Mouse (Mus musculus) forebrain, embryonic 12.5 days (tissue): Measurements from ENCODE around the gene Prss12. TPM values are rescaled to one million over a fixed set of nuclear protein-coding genes. Genes with fewer than 3 reads are reported as not detected.

Experiments
- ATAC-seq: fragments of 200-750 bp; cut with Nextera tagmentation; 2 replicates; pipeline ENCODE4 v1.8.0; 2017; ENCODE audit warnings: moderate TSS enrichment; ENCODE audit not compliant: low FRiP score
- H3K27ac ChIP-seq: fragments of 300-500 bp; sonication (generic); 2 replicates; pipeline ENCODE4 v1.5.1; 2016; ENCODE audit warnings: mild to moderate bottlenecking
- H3K27me3 ChIP-seq: fragments of 300-500 bp; sonication (generic); 2 replicates; pipeline ENCODE4 v1.6.1; 2016; ENCODE audit warnings: mild to moderate bottlenecking
- H3K36me3 ChIP-seq: fragments of 300-500 bp; sonication (generic); replicated peaks from 2 replicates; pipeline ENCODE4 v1.6.1; 2016; ENCODE audit warnings: mild to moderate bottlenecking
- H3K4me1 ChIP-seq: fragments of 300-500 bp; sonication (generic); 2 replicates; pipeline ENCODE4 v1.6.1; 2016
- H3K4me2 ChIP-seq: fragments of 300-500 bp; sonication (generic); 2 replicates; pipeline ENCODE4 v1.6.1; 2016; ENCODE audit warnings: mild to moderate bottlenecking, moderate library complexity
- H3K4me3 ChIP-seq: fragments of 300-500 bp; sonication (generic); replicated peaks from 2 replicates; pipeline ENCODE4 v1.5.1; 2016; ENCODE audit warnings: mild to moderate bottlenecking
- H3K9ac ChIP-seq: fragments of 300-500 bp; sonication (generic); 2 replicates; pipeline ENCODE4 v1.6.1; 2016; ENCODE audit warnings: mild to moderate bottlenecking
- H3K9me3 ChIP-seq: fragments of 300-500 bp; sonication (generic); 2 replicates; pipeline ENCODE4 v1.6.1; 2016
- WGBS: fragments of 180-500 bp; shearing (Covaris S2); methylation state at CpG from one replicate; pipeline ENCODE4 v1.1.7; 2016; 5-methylcytosine and 5-hydroxymethylcytosine counted together
- polyA plus RNA-seq: library from polyadenylated mRNA; unstranded; fragments of >200 nt; fragmentation: Nextera tagmentation; extraction: Ambion mirVana; gene quantifications from 2 replicates; pipeline ENCODE4 v1.2.1, GENCODE M21; 2016

Prss12 gene
- polyA plus RNA-seq, 1 experiment from 2014 or later = 3.1 TPM

- Histone ChIP-seq H3K9ac (no peak overlapping the region), H3K36me3 (no peaks in the 10 kb centered on the region), H3K27ac (no peak overlapping the region), H3K4me3 (no peak overlapping the region), H3K27me3 (no peaks in the 10 kb centered on the region), H3K4me2 (no peak overlapping the region), H3K4me1 (peaks cover 4% of the 10 kb centered on the region; the same call in 1 of the 2 replicates), H3K9me3 (no peaks in the 10 kb centered on the region)
- WGBS = 53% methylated on average over 5 of the region's 5 CpGs
- ATAC-seq = peak; percentile 48; the same call in 1 of the 2 replicates
These were observed 68.2 kb downstream of the Prss12 start for GRCm38 (mm10) chr3:123514886-123515285.

GRCm38 (mm10) chr3:123515600-123516359 is 69.1 kb downstream of the Prss12 start:
- Histone ChIP-seq H3K9me3 (no peaks in the 10 kb centered on the region), H3K4me1 (peaks cover 3% of the 10 kb centered on the region; the same call in 1 of the 2 replicates), H3K4me2 (no peak overlapping the region), H3K4me3 (no peak overlapping the region), H3K36me3 (no peaks in the 10 kb centered on the region), H3K9ac (no peak overlapping the region), H3K27me3 (no peaks in the 10 kb centered on the region), H3K27ac (no peak overlapping the region)
- peak; percentile 59; the same call in 1 of the 2 replicates for ATAC-seq
- WGBS = 26% methylated on average over 5 of the region's 5 CpGs

GRCm38 (mm10) chr3:123516784-123517183 is 70.1 kb downstream of the Prss12 start:
- Histone ChIP-seq H3K9me3 (no peaks in the 10 kb centered on the region), H3K27me3 (no peaks in the 10 kb centered on the region), H3K27ac (no peak overlapping the region), H3K4me2 (no peak overlapping the region), H3K4me1 (peaks cover 3% of the 10 kb centered on the region; the same call in 1 of the 2 replicates), H3K4me3 (no peak overlapping the region), H3K36me3 (no peaks in the 10 kb centered on the region), H3K9ac (no peak overlapping the region)
- 36% methylated on average over 4 of the region's 4 CpGs for WGBS
- ATAC-seq = peak; percentile 34; the same call in 1 of the 2 replicates

GRCm38 (mm10) chr3:123526313-123527067 is 79.8 kb downstream of the Prss12 start:
- Histone ChIP-seq H3K4me2 (no peak overlapping the region), H3K9me3 (no peaks in the 10 kb centered on the region), H3K4me3 (no peak overlapping the region), H3K36me3 (no peaks in the 10 kb centered on the region), H3K9ac (no peak overlapping the region), H3K4me1 (peaks cover 3% of the 10 kb centered on the region; the same call in 1 of the 2 replicates), H3K27ac (no peak overlapping the region), H3K27me3 (no peaks in the 10 kb centered on the region)
- 55% methylated on average over 11 of the region's 11 CpGs for whole genome bisulfite sequencing
- ATAC-seq = peak; percentile 55; the same call in 1 of the 2 replicates

GRCm38 (mm10) chr3:123527806-123528507 is 81.2 kb downstream of the Prss12 start:
- Histone ChIP-seq H3K9me3 (no peaks in the 10 kb centered on the region), H3K27ac (no peak overlapping the region), H3K4me1 (peaks cover 3% of the 10 kb centered on the region; the same call in 1 of the 2 replicates), H3K9ac (no peak overlapping the region), H3K4me3 (no peak overlapping the region), H3K27me3 (no peaks in the 10 kb centered on the region), H3K4me2 (no peak overlapping the region), H3K36me3 (no peaks in the 10 kb centered on the region)
- ATAC-seq = no peak
- WGBS = 85% methylated on average over 10 of the region's 10 CpGs

- Histone ChIP-seq H3K4me3 (no peak overlapping the region), H3K27ac (no peak overlapping the region), H3K36me3 (no peaks in the 10 kb centered on the region), H3K9me3 (no peaks in the 10 kb centered on the region), H3K27me3 (no peaks in the 10 kb centered on the region), H3K4me2 (no peak overlapping the region), H3K9ac (no peak overlapping the region), H3K4me1 (peaks cover 3% of the 10 kb centered on the region; the same call in 1 of the 2 replicates)
- no peak for ATAC-seq
- WGBS = 92% methylated on average over 2 of the region's 2 CpGs
These were observed 84.4 kb downstream of the Prss12 start for GRCm38 (mm10) chr3:123531124-123531523.

- WGBS = 91% methylated on average over 1 of the region's 1 CpGs
- H3K9me3 ChIP-seq = no peaks in the 10 kb centered on the region
- no peak overlapping the region for H3K27ac ChIP-seq
- no peak overlapping the region for H3K4me3 ChIP-seq
- no peaks in the 10 kb centered on the region for H3K4me1 ChIP-seq
- no peak overlapping the region for H3K4me2 ChIP-seq
- no peaks in the 10 kb centered on the region for H3K36me3 ChIP-seq
- H3K9ac ChIP-seq = no peak overlapping the region
- no peak for ATAC-seq
- no peaks in the 10 kb centered on the region for H3K27me3 ChIP-seq
These were observed 90.6 kb downstream of the Prss12 start for GRCm38 (mm10) chr3:123537279-123537678.

- no peak overlapping the region for H3K27ac ChIP-seq
- no peaks in the 10 kb centered on the region for H3K9me3 ChIP-seq
- no peak overlapping the region for H3K4me3 ChIP-seq
- no peak overlapping the region for H3K4me2 ChIP-seq
- H3K4me1 ChIP-seq = no peaks in the 10 kb centered on the region
- no peaks in the 10 kb centered on the region for H3K27me3 ChIP-seq
- H3K9ac ChIP-seq = no peak overlapping the region
- no peak for ATAC-seq
- WGBS = 80% methylated on average over 6 of the region's 6 CpGs
- no peaks in the 10 kb centered on the region for H3K36me3 ChIP-seq
These were observed 97.0 kb downstream of the Prss12 start for GRCm38 (mm10) chr3:123543585-123544304.

- Histone ChIP-seq H3K4me3 (no peak overlapping the region), H3K36me3 (no peaks in the 10 kb centered on the region), H3K27me3 (no peaks in the 10 kb centered on the region), H3K9me3 (no peaks in the 10 kb centered on the region), H3K4me1 (no peaks in the 10 kb centered on the region), H3K9ac (no peak overlapping the region), H3K27ac (no peak overlapping the region), H3K4me2 (no peak overlapping the region)
- no peak for ATAC-seq
- 87% methylated on average over 3 of the region's 3 CpGs for WGBS
These were observed 103.8 kb downstream of the Prss12 start for GRCm38 (mm10) chr3:123550487-123550886.

- H3K4me1 ChIP-seq = no peaks in the 10 kb centered on the region
- H3K9ac ChIP-seq = no peak overlapping the region
- no peaks in the 10 kb centered on the region for H3K36me3 ChIP-seq
- no peak overlapping the region for H3K4me2 ChIP-seq
- no peak overlapping the region for H3K27ac ChIP-seq
- H3K27me3 ChIP-seq = no peaks in the 10 kb centered on the region
- H3K9me3 ChIP-seq = no peaks in the 10 kb centered on the region
- H3K4me3 ChIP-seq = no peak overlapping the region
- no peak for ATAC-seq
- WGBS = 89% methylated on average over 6 of the region's 6 CpGs
These were observed 107.2 kb downstream of the Prss12 start for GRCm38 (mm10) chr3:123553872-123554271.

- Histone ChIP-seq H3K4me1 (no peaks in the 10 kb centered on the region), H3K4me2 (no peak overlapping the region), H3K27ac (no peak overlapping the region), H3K27me3 (no peaks in the 10 kb centered on the region), H3K9me3 (no peaks in the 10 kb centered on the region), H3K9ac (no peak overlapping the region), H3K36me3 (no peaks in the 10 kb centered on the region), H3K4me3 (no peak overlapping the region)
- ATAC-seq = peak; percentile 54; the same call in 1 of the 2 replicates
- WGBS = 85% methylated on average over 7 of the region's 7 CpGs
These were observed 108.6 kb downstream of the Prss12 start for GRCm38 (mm10) chr3:123555254-123555865.
